Mouse (Mus musculus): ENCODE results near the gene Prl. TPM values are rescaled to one million over a fixed set of nuclear protein-coding genes. Genes with fewer than 3 reads are reported as not detected.
"Not testable (repeated sequence)": the region's sequence is repeated elsewhere in the genome, so short reads cannot be mapped to it uniquely, and the experiment has no call there.

Gene Prl
- not detected in 2 replicates for total RNA-seq (2014; fragmentation: Nextera tagmentation)
- total RNA-seq (2017) = not detected in 2 replicates

DNA sequence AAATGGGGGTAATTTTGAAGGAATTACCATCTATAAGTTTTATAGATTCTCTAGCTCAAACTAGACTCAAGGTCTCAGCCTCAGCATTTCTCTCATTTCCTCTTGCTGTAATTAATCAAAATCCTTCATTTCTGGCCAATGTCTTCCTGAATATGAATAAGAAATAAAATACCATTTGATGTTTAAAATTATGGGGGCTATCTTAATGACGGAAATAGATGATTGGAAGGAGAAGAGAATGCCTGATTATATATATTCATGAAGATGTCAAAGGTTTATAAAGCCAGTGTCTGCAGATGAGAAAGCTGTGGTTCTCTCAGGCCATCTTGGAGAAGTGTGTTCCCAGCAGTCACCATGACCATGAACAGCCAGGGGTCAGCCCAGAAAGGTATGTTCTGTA, at the start of gene Prl:
Gene Prl, plus strand, starts transcription at position 301 of the 400 bp plus-strand sequence.
- ATAC-seq (replicated peaks; ENCODE audit: low FRiP score, low TSS enrichment, poor library complexity, severe bottlenecking) = no peak

DNA sequence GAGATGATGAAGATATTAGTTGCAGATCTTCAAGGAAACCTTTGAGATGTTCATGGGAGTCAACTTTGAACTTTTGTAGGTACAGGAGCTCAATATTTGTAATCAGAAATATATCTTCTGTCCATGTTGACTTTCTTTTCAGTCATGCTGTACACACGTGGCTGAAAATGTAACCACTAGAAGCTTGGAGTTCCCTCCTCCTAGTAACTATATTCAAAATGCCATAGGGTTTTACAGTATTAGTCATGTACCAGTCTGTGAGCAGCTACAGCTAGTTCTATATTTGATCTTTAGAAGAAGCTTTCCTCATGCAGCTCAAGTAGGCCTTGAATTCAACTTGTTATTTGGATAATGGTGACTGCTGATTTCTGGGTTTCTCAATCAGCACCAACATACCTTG, 30.8 kb upstream of the Prl start:
- no peak for ATAC-seq (replicated peaks; ENCODE audit: low FRiP score, low TSS enrichment, poor library complexity, severe bottlenecking)

DNA sequence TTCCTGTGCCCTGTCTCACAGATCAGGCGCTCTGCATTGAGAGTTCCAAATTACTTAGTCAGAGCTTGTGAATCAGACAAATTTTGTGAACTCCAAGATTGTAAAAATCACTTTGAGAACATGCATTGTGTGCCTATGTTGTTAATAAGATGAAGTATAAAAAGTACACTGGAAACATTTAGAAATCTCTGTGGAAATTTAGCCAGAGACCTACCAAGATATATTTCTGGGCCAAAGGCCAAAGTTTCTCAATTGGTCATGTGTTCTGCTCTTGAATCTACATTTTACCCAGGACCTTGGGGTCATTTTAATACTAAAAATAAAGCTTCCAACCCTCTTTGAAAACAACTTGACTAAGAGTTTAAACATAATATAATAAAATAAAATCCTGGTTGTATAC, 30.0 kb upstream of the Prl start:
- no peak for ATAC-seq (replicated peaks; ENCODE audit: low FRiP score, low TSS enrichment, poor library complexity, severe bottlenecking)

DNA sequence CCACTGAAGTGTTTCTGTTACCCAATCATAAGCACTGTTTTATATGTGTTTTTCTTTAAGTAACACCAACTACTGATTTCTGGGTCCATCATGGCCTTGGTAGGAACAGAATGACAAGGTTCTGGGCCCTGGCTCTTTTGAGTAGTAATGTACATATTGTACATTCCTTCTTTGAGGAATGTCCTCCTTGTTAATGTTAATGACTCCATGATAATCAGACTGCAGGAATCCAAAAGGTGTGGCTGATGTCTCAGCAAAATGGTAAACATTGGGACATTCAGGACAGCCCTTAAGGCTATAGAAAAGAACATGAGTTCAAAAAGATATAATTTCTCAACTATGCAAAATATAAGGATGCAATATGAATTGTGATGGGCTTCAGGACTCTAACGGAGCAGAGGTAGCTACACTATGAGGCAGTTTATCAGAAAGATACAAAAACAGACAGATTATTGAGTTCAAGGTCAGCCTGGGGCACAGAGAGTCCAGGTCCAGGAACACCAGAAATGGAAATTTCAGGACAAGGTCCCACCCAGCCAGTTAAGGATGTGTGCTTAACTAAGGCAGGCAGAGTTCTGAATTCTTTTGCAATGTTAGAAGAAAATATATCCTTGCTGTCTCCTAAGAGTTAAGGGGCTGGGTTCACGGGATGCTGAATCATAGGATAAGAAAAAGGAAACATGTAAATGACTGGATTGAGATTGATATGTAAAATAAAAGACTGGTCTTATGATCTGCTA, 28.7 kb upstream of the Prl start:
- ATAC-seq (replicated peaks; ENCODE audit: low FRiP score, low TSS enrichment, poor library complexity, severe bottlenecking) = no peak

DNA sequence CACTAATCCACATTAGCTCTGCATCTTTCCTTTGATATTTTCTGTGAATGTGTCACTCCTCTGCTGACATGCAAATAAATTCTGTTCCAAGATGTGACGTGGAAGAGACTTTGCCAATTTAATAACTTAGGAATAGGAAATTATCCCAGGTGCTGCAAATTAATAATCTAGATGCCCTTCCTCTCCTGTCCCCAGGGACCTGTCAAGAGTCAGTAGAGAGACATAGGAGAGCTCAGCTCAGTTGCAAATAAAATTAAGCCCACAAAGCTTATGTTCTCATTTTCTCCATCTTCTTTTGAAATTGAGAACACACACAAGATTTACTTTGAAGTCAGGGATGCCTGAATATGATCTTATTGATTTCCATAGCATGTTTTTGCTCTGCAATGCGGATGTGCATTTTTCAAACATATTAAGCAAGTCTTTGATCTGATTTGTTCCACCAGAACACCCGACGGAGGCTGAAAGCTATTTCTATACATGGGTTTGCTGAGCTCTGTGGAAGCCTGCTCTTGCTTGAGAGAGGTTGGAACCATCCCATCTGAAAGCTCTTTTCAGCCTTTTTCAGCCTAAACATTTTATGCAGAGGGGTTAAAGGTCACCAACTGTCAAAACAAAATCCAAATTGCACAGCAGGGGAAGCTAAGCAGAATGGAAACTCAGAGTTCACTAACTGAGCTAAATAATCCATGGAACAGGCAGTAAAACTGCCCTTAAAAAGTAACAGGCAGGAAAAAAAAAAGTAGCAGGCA, 26.1 kb upstream of the Prl start:
- ATAC-seq (replicated peaks; ENCODE audit: low FRiP score, low TSS enrichment, poor library complexity, severe bottlenecking) = no peak

DNA sequence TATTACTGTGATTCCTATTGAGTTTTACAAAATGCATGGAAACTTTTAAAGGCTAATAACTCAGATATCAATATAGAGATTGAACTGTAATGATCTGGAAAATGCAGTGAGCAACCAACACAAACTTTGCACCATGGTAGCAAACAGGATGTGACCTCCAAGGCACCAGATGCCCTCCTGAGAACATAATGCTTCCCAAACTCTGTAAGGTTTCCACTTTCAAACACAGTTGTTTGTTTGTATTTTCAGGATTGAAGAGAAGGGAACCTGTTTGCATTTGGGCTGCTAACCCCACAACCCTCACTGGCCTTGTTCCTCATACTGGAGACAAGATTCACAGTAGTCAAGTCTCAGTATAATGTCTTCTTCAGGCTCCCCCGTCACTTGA, 25.5 kb upstream of the Prl start:
- ATAC-seq (replicated peaks; ENCODE audit: low FRiP score, low TSS enrichment, poor library complexity, severe bottlenecking) = no peak

DNA sequence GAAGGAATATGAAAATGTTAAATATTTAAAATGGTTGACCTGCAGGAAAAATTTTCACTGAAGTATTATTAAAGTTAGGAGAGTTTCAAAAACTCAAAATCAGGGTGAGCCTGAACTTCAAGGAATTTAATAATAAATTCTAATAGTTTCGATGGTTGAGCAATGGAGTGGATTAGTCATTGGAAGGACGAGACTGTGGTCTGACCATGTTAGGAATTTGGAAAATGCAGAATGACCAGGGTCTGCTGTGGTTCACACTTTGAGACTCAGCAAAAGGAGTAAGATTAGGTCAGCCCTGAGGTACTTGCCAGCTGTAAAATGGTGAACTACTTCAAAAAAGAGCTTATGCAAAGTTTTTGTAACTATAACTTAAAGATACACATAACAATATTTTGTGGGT, 24.4 kb upstream of the Prl start:
- no peak for ATAC-seq (replicated peaks; ENCODE audit: low FRiP score, low TSS enrichment, poor library complexity, severe bottlenecking)

DNA sequence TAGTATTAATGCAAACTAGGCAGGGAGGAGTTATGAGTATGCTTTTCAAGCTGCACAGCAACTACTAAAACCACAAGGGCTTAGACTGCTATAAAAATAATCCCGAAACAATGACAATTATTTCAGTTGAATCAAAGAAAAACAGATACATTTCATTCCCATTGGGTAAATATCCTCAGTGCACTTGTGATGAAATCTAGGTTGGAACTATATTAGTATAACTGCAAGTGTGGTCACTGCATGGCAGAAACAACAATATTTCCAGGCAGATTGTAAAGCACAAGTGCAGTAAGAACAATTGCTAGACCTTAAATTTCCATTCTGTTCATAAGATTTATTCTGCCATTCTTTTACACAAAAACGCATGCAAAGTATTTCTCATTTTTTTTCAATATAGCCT, 15.2 kb upstream of the Prl start:
- no peak for ATAC-seq (replicated peaks; ENCODE audit: low FRiP score, low TSS enrichment, poor library complexity, severe bottlenecking)

DNA sequence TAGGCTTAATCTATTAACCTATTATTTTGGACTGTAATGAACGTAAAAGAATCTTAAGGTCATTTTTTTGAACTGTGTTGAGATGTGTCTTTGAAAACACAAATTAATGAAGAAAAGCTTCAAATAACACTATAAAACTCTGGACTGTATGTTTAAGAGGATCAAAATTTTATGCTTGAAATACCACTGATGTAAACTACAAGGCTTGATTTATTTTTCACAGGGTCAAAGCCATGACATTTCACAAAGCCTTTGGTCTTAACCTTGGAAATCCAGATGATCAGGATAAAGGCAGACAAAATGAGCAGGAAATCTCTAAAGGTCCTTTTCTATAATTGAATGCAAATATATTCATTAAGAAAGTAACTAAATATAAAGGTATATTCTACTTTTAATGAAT, 14.0 kb upstream of the Prl start:
- ATAC-seq (replicated peaks; ENCODE audit: low FRiP score, low TSS enrichment, poor library complexity, severe bottlenecking) = no peak

DNA sequence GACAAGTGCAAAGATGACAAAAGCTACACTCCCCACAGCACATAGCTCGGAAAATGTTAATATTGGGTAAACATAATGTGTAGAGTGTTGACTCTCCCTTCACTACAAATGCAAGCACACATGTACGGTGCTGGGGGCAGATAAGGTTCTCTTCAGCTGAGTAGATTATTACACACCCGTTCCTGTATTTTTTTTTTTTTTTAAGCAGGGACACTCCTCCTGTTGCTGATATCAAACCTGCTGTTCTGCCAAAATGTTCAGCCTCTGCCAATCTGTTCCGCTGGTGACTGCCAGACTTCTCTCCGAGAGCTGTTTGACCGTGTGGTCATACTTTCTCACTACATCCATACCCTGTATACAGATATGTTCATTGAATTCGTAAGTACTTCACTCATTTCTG, 1.8 kb downstream of the Prl start:
- ATAC-seq (replicated peaks; ENCODE audit: low FRiP score, low TSS enrichment, poor library complexity, severe bottlenecking) = no peak

DNA sequence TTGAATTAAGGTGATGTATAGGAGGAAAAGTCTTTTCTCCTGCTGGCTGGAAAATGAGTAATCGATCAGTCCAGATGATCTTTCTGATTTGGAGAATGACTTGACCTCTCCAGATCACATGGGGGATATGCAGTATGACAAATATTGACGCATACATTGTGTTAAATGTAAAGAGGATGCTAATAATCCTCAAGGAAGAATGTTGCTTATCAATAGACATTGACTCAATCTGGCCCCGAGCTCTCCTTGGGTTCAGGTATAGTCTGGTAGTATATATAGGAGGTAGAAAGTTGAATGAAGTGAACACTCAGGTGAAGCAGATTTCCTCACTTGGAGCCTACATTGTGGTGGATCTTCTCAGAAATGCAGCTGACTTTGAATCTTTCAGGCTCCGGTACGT, 36.5 kb downstream of the Prl start, which contains the start of gene Prl3d1:
Gene Prl3d1, plus strand, starts transcription at position 301 of the 400 bp plus-strand sequence.
- not testable (repeated sequence) for ATAC-seq (replicated peaks; ENCODE audit: low FRiP score, low TSS enrichment, poor library complexity, severe bottlenecking)

Other genes with a start within 250 kb of the Prl start
- gene Prl3d1, start 36.6 kb downstream of the Prl start, total RNA-seq (2014; fragmentation: Nextera tagmentation) = not detected in 2 replicates
- not detected in 2 replicates for gene Prl3d1, start 36.6 kb downstream of the Prl start, total RNA-seq (2017)
- not detected in 2 replicates for gene Prl3d2, start 64.1 kb downstream of the Prl start, total RNA-seq (2014; fragmentation: Nextera tagmentation)
- gene Prl3d2, start 64.1 kb downstream of the Prl start, total RNA-seq (2017) = not detected in 2 replicates
- not detected in 2 replicates for gene Prl3d3, start 99.2 kb downstream of the Prl start, total RNA-seq (2014; fragmentation: Nextera tagmentation)
- gene Prl3d3, start 99.2 kb downstream of the Prl start, total RNA-seq (2017) = not detected in 2 replicates
- not detected in 2 replicates for gene Prl3c1, start 139.1 kb downstream of the Prl start, total RNA-seq (2014; fragmentation: Nextera tagmentation)
- not detected in 2 replicates for gene Prl3c1, start 139.1 kb downstream of the Prl start, total RNA-seq (2017)
- not detected in 2 replicates for gene Prl3b1, start 184.3 kb downstream of the Prl start, total RNA-seq (2014; fragmentation: Nextera tagmentation)
- gene Prl3b1, start 184.3 kb downstream of the Prl start, total RNA-seq (2017) = not detected in 2 replicates
- not detected in 2 replicates for gene Prl3a1, start 201.9 kb downstream of the Prl start, total RNA-seq (2014; fragmentation: Nextera tagmentation)
- not detected in 2 replicates for gene Prl3a1, start 201.9 kb downstream of the Prl start, total RNA-seq (2017)

All from megakaryocyte-erythroid progenitor cell, adult 5-6 weeks (primary cell).